Mouse (Mus musculus): ENCODE measurements around the gene Tspear.
"Not testable (repeated sequence)": the region's sequence is repeated elsewhere in the genome, so short reads cannot be mapped to it uniquely, and the experiment has no call there.

The Tspear gene

GRCm38 (mm10) chr10:77709831-77710230 lies 23.5 kb downstream of the Tspear start:
- in situ Hi-C loops (cut with MboI, MseI), result no loop called here

- in situ Hi-C loops (cut with MboI, MseI), result not testable (repeated sequence)
These were observed 24.8 kb downstream of the Tspear start, which contains the start of gene Gm10024 for GRCm38 (mm10) chr10:77711157-77711556. TSS of gene Gm10024 (plus strand) at chr10:77711457.

GRCm38 (mm10) chr10:77713734-77714133 lies 27.4 kb downstream of the Tspear start:
- in situ Hi-C loops (cut with MboI, MseI), result no loop called here

GRCm38 (mm10) chr10:77715507-77715906 lies 29.1 kb downstream of the Tspear start, which contains the start of gene Gm10142:
TSS of gene Gm10142 (plus strand) at chr10:77715807.
- in situ Hi-C loops (cut with MboI, MseI), result no loop called here

- in situ Hi-C loops (cut with MboI, MseI), result not testable (repeated sequence)
These were observed 33.9 kb downstream of the Tspear start, which contains the start of gene Krtap12-1 for GRCm38 (mm10) chr10:77720299-77720698. TSS of gene Krtap12-1 (plus strand) at chr10:77720599.

GRCm38 (mm10) chr10:77724855-77725254 lies 38.5 kb downstream of the Tspear start:
- in situ Hi-C loops (cut with MboI, MseI), result no loop called here

GRCm38 (mm10) chr10:77726186-77726585 lies 39.8 kb downstream of the Tspear start, which contains the start of gene Gm10100:
TSS of gene Gm10100 (plus strand) at chr10:77726486.
- in situ Hi-C loops (cut with MboI, MseI), result no loop called here

GRCm38 (mm10) chr10:77728280-77728679 lies 41.9 kb downstream of the Tspear start:
- in situ Hi-C loops (cut with MboI, MseI), result no loop called here

- in situ Hi-C loops (cut with MboI, MseI), result no loop called here
These were observed 42.9 kb downstream of the Tspear start for GRCm38 (mm10) chr10:77729241-77729640.

- in situ Hi-C loops (cut with MboI, MseI), result no loop called here
These were observed 49.6 kb downstream of the Tspear start for GRCm38 (mm10) chr10:77735928-77736327.

- in situ Hi-C loops (cut with MboI, MseI), result no loop called here
These were observed 52.6 kb downstream of the Tspear start for GRCm38 (mm10) chr10:77738929-77739328.

- in situ Hi-C loops (cut with MboI, MseI), result not testable (repeated sequence)
These were observed 55.7 kb downstream of the Tspear start, which contains the start of gene Gm18596 for GRCm38 (mm10) chr10:77741924-77742688. TSS of gene Gm18596 (minus strand) at chr10:77742638.

GRCm38 (mm10) chr10:77750686-77751085 lies 64.3 kb downstream of the Tspear start:
- in situ Hi-C loops (cut with MboI, MseI), result not testable (repeated sequence)

- in situ Hi-C loops (cut with MboI, MseI), result not testable (repeated sequence)
These were observed 64.9 kb downstream of the Tspear start, which contains the start of gene Gm9736 for GRCm38 (mm10) chr10:77751254-77751653. TSS of gene Gm9736 (minus strand) at chr10:77751354.

GRCm38 (mm10) chr10:77752312-77752711 lies 65.9 kb downstream of the Tspear start:
- in situ Hi-C loops (cut with MboI, MseI), result not testable (repeated sequence)

- in situ Hi-C loops (cut with MboI, MseI), result no loop called here
These were observed 67.1 kb downstream of the Tspear start for GRCm38 (mm10) chr10:77753448-77753847.

GRCm38 (mm10) chr10:77759582-77759981 lies 73.2 kb downstream of the Tspear start, which contains the start of gene Gm3233:
TSS of gene Gm3233 (minus strand) at chr10:77759682.
- in situ Hi-C loops (cut with MboI, MseI), result not testable (repeated sequence)

- in situ Hi-C loops (cut with MboI, MseI), result no loop called here
These were observed 83.4 kb downstream of the Tspear start for GRCm38 (mm10) chr10:77769727-77770126.

- in situ Hi-C loops (cut with MboI, MseI), result not testable (repeated sequence)
These were observed 84.9 kb downstream of the Tspear start, which contains the start of gene Gm3238 for GRCm38 (mm10) chr10:77771225-77771624. TSS of gene Gm3238 (minus strand) at chr10:77771325.

- in situ Hi-C loops (cut with MboI, MseI), result not testable (repeated sequence)
These were observed 85.8 kb downstream of the Tspear start for GRCm38 (mm10) chr10:77772142-77772541.

- in situ Hi-C loops (cut with MboI, MseI), result not testable (repeated sequence)
These were observed 90.5 kb downstream of the Tspear start, which contains the start of gene Gm7138 for GRCm38 (mm10) chr10:77776844-77777243. TSS of gene Gm7138 (minus strand) at chr10:77776944.

GRCm38 (mm10) chr10:77782442-77782841 lies 96.1 kb downstream of the Tspear start, which contains the start of gene Gm3250:
TSS of gene Gm3250 (minus strand) at chr10:77782542.
- in situ Hi-C loops (cut with MboI, MseI), result not testable (repeated sequence)

Measured in T-helper 17 cell (primary cell).